30 mouse cellular contexts compared by ENCODE assay signal in genomic region chr2:10365081-10365480, GRCm38 (mm10). TPM values are rescaled to one million over a fixed set of nuclear protein-coding genes. Genes with fewer than 3 reads are reported as not detected.
DNase-seq lines count a peak whose midpoint lies in the region; ATAC-seq and TF ChIP-seq lines count a peak whose summit lies in the region.
"Had no signal": no experiment of that assay in that cellular context is flagged by ENCODE, and none has a peak within 500 bp of the region (broad histone marks: within the 10 kb centered on the region; RNA-seq: fewer than 3 reads in every experiment).

No protein-coding gene starts in this region.

- no peak overlapping the region; the same call in 1 of the 2 replicates for H3K27ac ChIP-seq in ES-Bruce4 (ENCODE audit: insufficient read depth, low read length)
- H3K27ac ChIP-seq in ES-E14 (ENCODE audit: insufficient read depth, low read depth, low read length, poor library complexity, severe bottlenecking), result no peak overlapping the region; the same call in 1 of the 2 replicates
- no peak overlapping the region for H3K27ac ChIP-seq in forebrain, embryonic 13.5 days
- H3K27ac ChIP-seq: forebrain, embryonic 10.5 days; gastrocnemius, adult 2 months; heart, embryonic 15.5 days; hindbrain, embryonic 10.5 days; hindbrain, embryonic 13.5 days; intestine, embryonic 15.5 days had no signal

- no peak for TF ChIP-seq POLR2A in ES-Bruce4 (IDR thresholded peaks at IDR 0.05; ENCODE audit: insufficient read depth, low read length)

- H3K9ac ChIP-seq in ES-Bruce4 (ENCODE audit: low read depth, poor library complexity, severe bottlenecking), result peak overlapping the region; percentile 98
- H3K9ac ChIP-seq in ES-E14 (ENCODE audit: insufficient read depth, low read depth, low read length, poor library complexity, severe bottlenecking), result peak overlapping the region; percentile 92
- H3K9ac ChIP-seq in forebrain, embryonic 13.5 days, result no peak overlapping the region
- H3K9ac ChIP-seq: forebrain, postnatal 0 days; heart, embryonic 12.5 days; heart, embryonic 15.5 days; hindbrain, embryonic 13.5 days; intestine, embryonic 15.5 days had no signal

- 94% methylated on average over 6 of the region's 6 CpGs for WGBS in forebrain, embryonic 13.5 days

- no peaks in the 10 kb centered on the region for H3K4me1 ChIP-seq in ES-Bruce4 (ENCODE audit: control insufficient read depth, insufficient read depth, low read length)
- peaks cover 0 to 6% of the 10 kb centered on the region in 2 experiments; a peak in 2 of 4 replicates for H3K4me1 ChIP-seq in ES-E14 (ENCODE audit: control insufficient read depth in 2 of 2, insufficient read depth in 2 of 2, low read length in 2 of 2, poor library complexity in 1 of 2)
- H3K4me1 ChIP-seq in forebrain, embryonic 13.5 days, result no peaks in the 10 kb centered on the region
- H3K4me1 ChIP-seq: forebrain, embryonic 10.5 days; heart, embryonic 12.5 days; heart, embryonic 15.5 days; hindbrain, embryonic 10.5 days; hindbrain, embryonic 13.5 days had no signal

- TF ChIP-seq CTCF in ES-Bruce4 (IDR thresholded peaks at IDR 0.05; ENCODE audit: low read depth, low read length), result no peak

- H3K36me3 ChIP-seq in ES-Bruce4 (ENCODE audit: control insufficient read depth, insufficient read depth, low read length, poor library complexity, severe bottlenecking), result no peaks in the 10 kb centered on the region
- peaks cover 14% of the 10 kb centered on the region; the same call in 1 of the 2 replicates for H3K36me3 ChIP-seq in ES-E14 (ENCODE audit: control insufficient read depth, insufficient read depth, low read length, poor library complexity, severe bottlenecking)
- no peaks in the 10 kb centered on the region for H3K36me3 ChIP-seq in forebrain, embryonic 13.5 days (ENCODE audit: poor library complexity, severe bottlenecking)
- H3K36me3 ChIP-seq: forebrain, embryonic 10.5 days; heart, embryonic 12.5 days; heart, embryonic 15.5 days; hindbrain, embryonic 10.5 days; hindbrain, embryonic 13.5 days; intestine, embryonic 15.5 days had no signal

- no peaks in the 10 kb centered on the region for H3K9me3 ChIP-seq in ES-Bruce4 (replicated peaks; ENCODE audit: control insufficient read depth, insufficient read depth, low read length, poor library complexity, severe bottlenecking)
- no peaks in the 10 kb centered on the region for H3K9me3 ChIP-seq in ES-E14 (ENCODE audit: control insufficient read depth, insufficient read depth, low read depth, low read length)
- no peaks in the 10 kb centered on the region for H3K9me3 ChIP-seq in forebrain, embryonic 13.5 days (replicated peaks)
- H3K9me3 ChIP-seq: forebrain, embryonic 10.5 days; heart, embryonic 12.5 days; heart, embryonic 15.5 days; hindbrain, embryonic 10.5 days; hindbrain, embryonic 13.5 days; intestine, embryonic 15.5 days had no signal

- peak overlapping the region; percentile 87 for H3K4me3 ChIP-seq in ES-Bruce4 (ENCODE audit: low read depth, low read length)
- peak overlapping the region; percentile 75 to 78 for H3K4me3 ChIP-seq in ES-E14 (ENCODE audit: insufficient read depth in 1 of 2, low read depth in 1 of 2, low read length in 2 of 2, poor library complexity in 1 of 2, severe bottlenecking in 1 of 2)
- no peak overlapping the region for H3K4me3 ChIP-seq in forebrain, embryonic 13.5 days
- H3K4me3 ChIP-seq: forebrain, embryonic 10.5 days; gastrocnemius, adult 2 months; heart, embryonic 12.5 days; heart, embryonic 15.5 days; hindbrain, embryonic 10.5 days; hindbrain, embryonic 13.5 days; intestine, embryonic 15.5 days had no signal

- H3K27me3 ChIP-seq in ES-Bruce4 (ENCODE audit: control insufficient read depth, insufficient read depth, low read length, poor library complexity, severe bottlenecking), result 0 out of 2 replicates have a peak, but pooled peaks cover 1% of the 10 kb centered on the region
- H3K27me3 ChIP-seq in forebrain, embryonic 13.5 days, result peaks cover 40% of the 10 kb centered on the region

- in situ Hi-C loops in ES-E14 (cut with MboI; ENCODE audit: low sequenced_read_pairs in 2 of 2, unreplicated experiment in 2 of 2), result no loop called here

- no peak for TF ChIP-seq EP300 in ES-Bruce4 (IDR thresholded peaks at IDR 0.05; ENCODE audit: insufficient read depth, low read depth, low read length)

- peak; percentile 80 for DNase-seq in ES-E14 (ENCODE audit: low read depth, low spot score)
- peak; percentile 80 for DNase-seq in WW6 (ENCODE audit: low read depth, low spot score)
- peak; percentile 48 for DNase-seq in yolk sac, embryonic 10.5 days (ENCODE audit: low spot score)
- DNase-seq in adrenal gland, adult 2 months, result no peak
- DNase-seq: adrenal gland, postnatal 14 days; cerebellum, adult 11 months; cerebellum, adult 2 months; cerebellum, adult 9-11 months; cerebellum, postnatal 36 days; embryo, embryonic 11 days; forebrain, postnatal 0 days; gastrocnemius, adult 2 months; gastrocnemius, postnatal 25 days; heart, adult 18-20 months; heart, postnatal 10 days; heart, postnatal 36 days; kidney, adult 11 months had no signal

- no peak for ATAC-seq in megakaryocyte-erythroid progenitor cell, adult 5-6 weeks (replicated peaks; ENCODE audit: low FRiP score, low TSS enrichment, poor library complexity, severe bottlenecking)
- no peak for ATAC-seq in forebrain, embryonic 13.5 days
- ATAC-seq: CD4-positive, CD25-positive, alpha-beta regulatory T cell, adult 4 months; forebrain, embryonic 14.5 days; forebrain, postnatal 0 days; hindbrain, embryonic 16.5 days; intestine, embryonic 15.5 days; Patski had no signal

- H3K4me2 ChIP-seq in forebrain, embryonic 13.5 days, result no peak overlapping the region
- H3K4me2 ChIP-seq: heart, embryonic 12.5 days; heart, embryonic 15.5 days; hindbrain, embryonic 13.5 days; intestine, embryonic 15.5 days had no signal

TF ChIP-seq in ES-E14, 5 proteins besides CTCF, POLR2A, EP300 and RAD21:
- TF ChIP-seq CHD2 (IDR thresholded peaks at IDR 0.05; ENCODE audit: low read depth, low read length) (peak; percentile 91), ZC3H11A (IDR thresholded peaks at IDR 0.05; ENCODE audit: borderline replicate concordance, low read depth, low read length) (no peak), ZNF384 (IDR thresholded peaks at IDR 0.05; ENCODE audit: low read depth, low read length) (no peak), HCFC1 (IDR thresholded peaks at IDR 0.05; ENCODE audit: borderline replicate concordance, insufficient read depth, low read length) (0 out of 2 replicates have a peak, but pooled peaks have one; percentile 24), MAFK (IDR thresholded peaks at IDR 0.05; ENCODE audit: insufficient read depth, low read depth, low read length) (no peak)

RNA-seq across cellular contexts. Expression of gene Sfmbt2, which starts 5.2 kb away (rescaled TPM):
- 93.4 and 103 TPM in 2 replicates for polyA plus RNA-seq in ES-Bruce4 (2011; ENCODE audit: insufficient read depth, insufficient read length, low read depth, missing spikeins)
- total RNA-seq in ES-E14 (2012; rRNA removed), result 40.8 and 43.7 TPM in 2 replicates
- total RNA-seq in adrenal gland, adult 2 months (2021), result under 1 TPM; 0.43 to 0.83 TPM
- 0.09 and 0.10 TPM in 2 replicates for polyA plus RNA-seq in adrenal gland, adult 2 months (2012; rRNA removed)
- total RNA-seq in megakaryocyte-erythroid progenitor cell, adult 5-6 weeks (2014; fragmentation: Nextera tagmentation), result 0.07 TPM in 1 of 2 replicates, not detected in the other
- total RNA-seq in megakaryocyte-erythroid progenitor cell, adult 5-6 weeks (2017), result 0.19 TPM in 2 replicates
- 1.8 and 2.4 TPM in 2 replicates for polyA plus RNA-seq in forebrain, embryonic 13.5 days (2015; fragmentation: Nextera tagmentation; extraction: Ambion mirVana)

Comparison
In these comparisons a context has a peak if more than half of its experiments do, and no peak if none do; other contexts are left out.
1. RNA of gene Sfmbt2, which starts 5.2 kb away (total RNA-seq): 40.8 to 43.7 TPM in ES-E14; 0.43 to 0.83 TPM in adrenal gland, adult 2 months and 0.07 to 0.19 TPM in megakaryocyte-erythroid progenitor cell, adult 5-6 weeks; every median in the first group is over 10 times any median in the second.